Mouse (Mus musculus) liver, adult 2 months (tissue): Measurements from ENCODE around the gene Gm20388.

Source experiments
- CTCF ChIP-seq: fragments of 200-500 bp; IDR thresholded peaks from 2 replicates; pipeline ENCODE4 v1.5.1; 2011; ENCODE audit warnings: low read depth, low read length, control low read depth
- POLR2A ChIP-seq: fragments of 200-500 bp; IDR thresholded peaks from 2 replicates; pipeline ENCODE4 v1.6.1; 2011; ENCODE audit warnings: low read length, control low read depth; ENCODE audit not compliant: insufficient read depth; ENCODE audit errors: extremely low read depth

DNA sequence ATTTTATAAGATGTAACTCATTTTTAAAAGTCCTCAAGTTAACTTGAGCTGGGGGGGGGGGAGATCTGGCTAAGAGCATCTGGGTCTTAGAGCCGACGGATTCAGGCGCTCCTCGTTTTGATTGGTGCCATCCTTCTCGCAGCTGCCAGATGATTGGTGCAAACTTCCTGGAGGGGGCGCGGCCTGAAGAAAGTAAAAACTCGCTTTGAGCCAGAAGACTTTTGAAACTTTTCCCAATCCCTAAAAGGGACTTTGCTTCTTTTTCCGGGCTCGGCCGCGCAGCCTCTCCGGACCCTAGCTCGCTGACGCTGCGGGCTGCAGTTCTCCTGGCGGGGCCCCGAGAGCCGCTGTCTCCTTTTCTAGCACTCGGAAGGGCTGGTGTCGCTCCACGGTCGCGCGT is 1205.3 kb downstream of the Gm20388 start, which contains the start of gene Foxc2:
- TF ChIP-seq CTCF: no peak
- TF ChIP-seq POLR2A: no peak
